Mouse (Mus musculus) urinary bladder, postnatal 4 days (tissue): ENCODE results near the gene Il22ra1.

Source experiments
- DNase-seq, 2 experiments: peaks; one replicate each; pipeline ENCODE4 v3.0.0; 2021 to 2022; ENCODE audit warnings: low spot score in 2 of 2

The Il22ra1 gene

DNA sequence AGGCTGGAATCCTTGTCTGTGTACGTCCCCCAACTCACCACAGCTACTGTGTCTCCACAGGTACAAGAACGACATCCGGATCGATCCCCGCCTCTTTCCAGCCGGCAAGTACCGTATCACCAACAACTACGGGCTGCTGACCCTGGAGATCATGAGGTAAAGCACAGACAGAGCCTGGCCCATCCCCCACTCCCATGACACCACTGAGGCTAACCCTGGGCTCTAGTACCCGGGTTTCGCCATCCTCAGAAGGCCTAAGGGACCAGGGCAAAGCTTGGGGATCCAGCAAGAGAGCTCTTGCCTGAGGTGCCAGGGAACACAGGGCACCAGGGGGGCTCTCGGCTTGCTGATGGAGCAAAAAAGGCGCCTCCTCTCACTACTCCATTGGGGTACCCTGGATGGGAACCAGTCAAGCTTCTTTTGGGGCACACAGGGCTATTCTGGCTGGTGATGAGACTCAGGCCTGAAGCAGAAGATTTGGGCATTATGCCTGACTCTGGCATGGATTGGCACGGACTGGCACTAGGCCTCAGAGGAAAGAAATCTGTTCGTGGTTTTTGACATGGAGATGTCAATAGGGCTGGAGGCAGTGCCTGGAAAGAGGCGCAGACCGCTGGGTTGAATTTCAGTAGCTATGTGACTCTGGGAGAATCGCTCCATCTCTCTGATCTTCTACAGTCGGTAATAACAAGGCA, 42.8 kb downstream of the Il22ra1 start:
- no peak for DNase-seq

DNA sequence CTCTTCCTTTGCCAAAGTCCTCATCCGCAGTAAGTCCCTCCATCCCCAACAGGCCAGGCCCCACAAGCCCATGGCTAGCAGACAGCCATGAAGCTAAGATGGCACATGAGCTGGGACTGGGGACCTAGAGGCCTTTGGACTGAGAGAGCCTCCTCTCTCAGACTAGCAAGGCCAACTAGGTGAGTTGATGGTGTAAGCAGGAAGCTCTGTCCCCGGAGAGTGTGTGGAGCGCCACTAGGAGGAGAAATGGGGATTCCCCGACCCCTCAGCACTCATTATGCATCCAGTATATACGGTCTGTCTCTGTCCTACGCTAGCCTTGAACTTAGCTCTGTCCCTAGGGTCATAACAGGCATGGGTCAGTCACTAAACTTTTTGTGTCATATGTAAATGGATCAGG, 43.6 kb downstream of the Il22ra1 start:
- no peak for DNase-seq

DNA sequence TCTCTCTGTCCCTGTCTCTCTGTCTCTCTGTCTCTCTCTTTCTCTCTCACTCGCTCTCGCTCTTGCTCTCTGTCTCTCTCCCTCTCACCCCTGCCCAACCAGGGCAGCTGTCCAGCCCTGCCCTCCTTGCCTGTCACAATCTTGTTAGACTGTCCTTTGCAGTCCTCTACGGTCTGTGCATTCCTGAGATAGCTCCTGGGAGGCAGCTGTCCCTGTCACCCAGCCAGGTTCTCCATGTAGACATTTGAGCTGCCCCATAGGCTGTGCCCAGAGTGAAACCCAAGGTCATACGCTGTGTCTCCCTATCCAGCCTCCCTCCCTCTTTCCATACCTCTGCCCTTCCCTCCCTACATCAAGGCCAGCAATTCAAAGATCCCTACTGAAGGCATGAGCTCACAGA, 44.7 kb downstream of the Il22ra1 start:
- DNase-seq: no peak

DNA sequence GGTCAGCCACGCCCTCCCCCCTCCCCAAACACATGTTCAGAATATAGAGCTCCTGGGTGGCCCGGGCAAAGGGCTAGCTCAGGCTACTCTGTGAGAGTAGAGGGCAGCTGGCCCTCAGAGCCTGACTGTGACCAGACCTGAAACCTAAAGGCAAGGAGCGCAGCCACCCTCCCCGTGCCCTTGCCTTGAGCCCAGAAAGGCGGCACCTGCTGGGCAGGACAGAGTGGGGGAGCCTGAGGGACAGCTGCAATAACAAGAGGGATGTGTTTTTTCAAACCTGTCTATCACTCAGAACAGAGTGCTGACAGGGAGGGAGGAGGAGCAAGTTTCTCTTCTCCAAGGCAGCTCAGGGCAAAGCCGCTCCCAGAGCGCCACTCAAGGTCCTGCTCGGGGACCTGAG, 46.5 kb downstream of the Il22ra1 start:
- no peak for DNase-seq

DNA sequence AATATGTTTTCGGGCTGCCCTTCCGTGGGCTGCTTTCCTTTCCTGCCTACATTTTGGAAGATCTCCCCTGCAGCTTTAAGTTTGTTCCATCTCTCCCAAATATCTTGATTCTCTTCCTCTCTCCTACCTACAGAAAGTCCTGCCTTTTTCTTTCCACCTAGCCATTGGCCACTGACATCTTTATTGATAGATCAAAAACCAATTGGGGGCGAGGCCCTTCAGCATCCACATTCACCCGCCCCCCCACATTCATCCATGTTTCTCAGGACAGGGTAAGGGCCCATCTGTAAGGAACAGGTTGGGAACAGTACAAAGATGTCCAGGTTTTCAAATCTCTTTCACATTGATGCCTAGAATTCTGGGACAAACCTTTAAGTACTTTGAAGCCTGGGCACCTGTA, 48.9 kb downstream of the Il22ra1 start:
- no peak for DNase-seq

DNA sequence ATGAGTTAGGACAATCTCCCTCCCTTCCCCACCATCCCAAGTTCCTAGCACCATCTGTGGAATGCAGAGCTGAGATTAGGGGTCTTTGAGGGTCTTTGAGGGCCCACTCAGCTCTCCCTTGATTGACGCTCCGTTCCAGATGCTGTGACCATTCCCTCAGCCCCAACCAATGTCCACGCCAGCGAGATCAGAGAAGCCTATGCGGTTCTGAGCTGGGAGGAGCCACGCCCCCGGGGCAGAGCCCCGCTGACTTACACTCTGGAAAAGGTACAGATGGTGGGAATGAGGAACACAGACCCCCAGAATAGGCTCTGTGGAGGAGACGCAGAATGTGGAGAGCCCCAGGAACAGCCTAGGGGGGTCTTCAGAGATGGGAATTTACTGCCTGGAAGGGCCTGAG, 51.7 kb downstream of the Il22ra1 start:
- DNase-seq: no peak

DNA sequence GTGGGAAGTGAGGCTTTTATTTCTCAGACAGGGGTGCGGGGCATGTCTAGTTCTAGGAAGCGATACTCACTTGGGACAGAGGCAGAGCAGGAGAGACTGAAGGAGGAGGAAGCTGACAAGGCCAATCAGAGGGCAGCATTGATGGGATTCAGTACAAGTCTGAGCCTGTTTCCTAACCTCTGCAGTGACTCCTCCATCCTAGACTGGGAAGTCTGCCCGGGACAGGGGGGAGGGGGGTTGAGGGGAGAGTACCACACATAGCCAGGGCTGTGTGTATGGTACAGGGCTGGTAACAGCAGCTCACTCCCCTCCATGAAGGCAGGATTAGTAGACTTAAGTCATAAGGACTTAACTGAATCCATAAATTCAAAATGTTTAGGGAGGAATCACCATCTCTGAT, 52.3 kb downstream of the Il22ra1 start:
- DNase-seq: no peak

DNA sequence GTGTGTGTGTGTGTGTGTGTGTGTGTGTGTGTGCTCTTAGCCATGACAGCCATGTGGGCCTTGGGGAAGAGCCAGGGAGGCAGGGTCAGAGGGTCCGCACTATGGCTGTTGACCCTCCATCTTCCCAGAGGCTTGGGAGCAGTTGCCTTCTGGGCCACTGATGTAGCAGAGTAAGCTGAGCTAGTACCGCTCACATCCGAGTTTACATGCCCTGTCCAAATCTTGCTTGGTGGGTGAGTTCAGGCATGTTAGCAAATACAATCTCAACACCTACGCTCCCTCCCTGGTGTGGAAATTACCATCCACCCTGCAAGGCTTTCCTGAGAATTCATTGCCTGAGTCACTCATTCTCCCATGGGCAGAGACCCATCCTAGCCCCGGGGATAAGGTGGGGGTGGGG, 53.3 kb downstream of the Il22ra1 start:
- DNase-seq: no peak

DNA sequence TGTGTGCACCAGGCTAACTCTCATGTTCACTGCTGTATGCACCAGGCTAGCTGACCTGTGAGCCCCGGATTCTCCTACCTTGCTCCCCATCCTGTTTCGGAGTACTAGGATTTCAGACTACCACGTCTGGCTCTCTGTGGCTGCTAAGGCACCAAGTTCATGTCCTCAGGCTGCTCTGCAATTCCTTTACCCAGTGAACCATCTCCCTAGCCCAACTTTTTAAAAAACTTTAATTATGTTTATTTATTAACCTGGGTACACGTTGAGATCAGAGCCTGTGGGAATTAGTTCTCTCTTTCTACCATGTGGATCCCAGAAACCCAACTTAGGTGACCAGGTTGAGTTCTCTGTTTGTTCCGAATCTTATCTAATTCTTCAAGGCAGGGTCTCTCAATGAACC, 58.6 kb downstream of the Il22ra1 start:
- no peak for DNase-seq

DNA sequence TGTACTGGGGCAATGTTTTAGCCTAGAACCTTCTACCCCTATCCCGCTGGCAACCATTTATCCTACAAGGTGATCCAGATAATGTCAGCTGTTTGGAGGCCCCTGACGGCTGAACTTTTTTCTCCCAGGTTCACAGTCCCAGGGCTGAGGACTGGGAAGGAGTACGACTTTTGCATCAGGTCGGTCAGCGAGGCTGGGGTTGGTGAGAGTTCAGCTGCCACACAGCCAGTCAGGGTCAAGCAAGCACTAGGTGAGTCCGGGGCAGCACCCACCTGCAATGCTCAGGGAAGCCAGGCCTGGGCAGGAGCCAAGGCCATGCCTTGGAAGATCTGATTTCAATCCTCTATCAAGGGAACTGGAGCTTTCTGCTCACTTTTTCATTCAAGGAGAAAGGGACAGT, 59.3 kb downstream of the Il22ra1 start:
- DNase-seq: no peak

DNA sequence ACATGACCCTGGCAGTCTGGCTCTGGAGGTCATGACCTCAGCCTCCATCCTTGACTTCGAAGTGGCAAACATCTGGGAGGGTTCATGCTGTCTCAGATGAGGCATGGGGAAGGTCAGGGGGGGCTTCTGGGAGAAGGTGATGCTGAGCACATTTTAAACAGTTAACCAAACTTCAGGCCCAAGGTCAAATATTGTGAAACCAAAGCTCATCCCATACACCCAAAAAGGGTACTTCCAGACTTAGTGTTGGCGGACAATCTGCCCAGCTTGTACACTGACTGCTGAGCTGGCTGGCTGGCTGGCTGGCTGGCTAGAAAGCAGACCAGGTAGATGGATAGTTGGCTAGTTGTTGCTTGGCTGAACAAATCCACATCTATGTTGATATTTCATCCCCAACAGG, 61.2 kb downstream of the Il22ra1 start:
- DNase-seq: no peak

DNA sequence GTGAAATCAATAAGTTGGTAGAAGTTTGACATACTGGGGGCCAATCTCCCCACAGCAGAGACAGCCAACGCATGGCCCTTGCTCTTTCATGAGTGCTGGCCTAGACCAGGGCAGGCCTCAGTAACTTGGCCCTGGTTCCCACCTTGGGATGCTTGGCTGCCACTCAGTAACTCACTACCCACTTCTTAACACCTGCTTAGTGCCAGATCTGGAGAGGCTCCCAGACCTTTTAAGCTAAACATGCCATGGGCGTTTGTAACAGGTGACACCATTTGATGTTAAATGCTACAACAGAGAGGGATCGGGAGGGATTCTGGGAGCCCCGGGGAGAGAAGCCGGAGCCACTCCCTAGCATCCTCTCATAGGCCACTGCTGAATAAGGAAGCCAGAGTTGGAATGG, 64.8 kb downstream of the Il22ra1 start:
- no peak for DNase-seq

DNA sequence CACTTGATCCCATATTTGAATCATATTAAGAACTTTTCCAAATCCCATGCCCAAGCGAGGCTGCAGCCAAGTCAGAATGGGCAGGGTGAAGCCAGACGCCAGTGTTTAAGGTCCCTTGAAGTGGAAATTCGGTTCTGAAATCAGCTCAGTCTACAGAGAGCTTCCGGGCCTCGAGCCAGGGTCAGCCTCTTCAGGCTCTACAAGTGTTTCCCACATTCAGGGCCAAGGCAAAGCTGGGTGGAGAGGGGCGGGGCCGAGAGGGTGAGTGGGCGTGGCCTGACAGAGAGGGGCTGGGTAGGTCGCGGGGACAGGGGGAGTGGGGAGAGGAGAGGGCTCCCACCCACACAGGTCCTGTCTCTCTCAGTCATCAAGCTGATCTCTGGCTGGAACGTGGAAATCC, 70.0 kb downstream of the Il22ra1 start:
- no peak for DNase-seq

DNA sequence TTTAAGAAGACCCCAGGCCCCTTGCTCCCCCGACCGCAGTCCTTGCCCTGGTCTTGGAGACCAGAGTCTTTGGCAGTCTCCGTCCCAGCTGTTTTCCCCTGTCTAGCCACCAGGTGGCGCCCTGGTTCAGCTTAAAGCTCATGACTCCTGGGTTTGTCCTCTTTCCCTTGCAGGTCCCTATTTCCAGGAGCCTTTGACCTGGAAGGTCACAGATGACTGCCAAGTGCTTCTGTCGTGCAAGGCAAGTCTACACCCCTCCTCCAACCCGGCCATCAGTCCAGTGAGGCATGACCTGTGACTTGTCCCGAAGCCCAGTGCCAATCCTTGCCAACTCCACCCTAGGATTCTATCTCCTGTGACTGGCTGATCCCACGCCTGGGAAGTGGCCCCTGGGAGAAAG, 73.6 kb downstream of the Il22ra1 start:
- peak; percentile 73 to 91 for DNase-seq
